Comparison of ENCODE assay signal across 9 mouse cellular contexts in the genomic region with DNA sequence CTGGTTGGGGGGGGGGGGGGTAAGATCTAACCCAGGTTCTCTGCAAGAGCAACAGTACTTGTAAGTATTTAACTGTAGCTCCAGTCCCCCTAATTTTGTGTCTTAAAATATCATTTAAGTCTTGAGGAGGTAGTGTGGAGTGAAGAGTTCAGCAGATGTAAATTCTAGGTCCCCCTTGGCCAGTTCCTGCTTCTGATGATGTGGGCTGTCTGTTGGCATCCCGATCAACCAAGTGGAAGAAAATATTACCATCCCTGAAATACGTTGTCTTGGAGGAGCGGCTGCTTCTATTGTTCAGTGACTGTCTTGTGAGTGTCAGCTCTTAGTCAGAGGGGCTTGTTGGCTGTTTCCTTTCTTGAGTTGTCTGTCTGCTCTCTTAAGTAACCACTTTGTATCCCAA. TPM values are rescaled to one million over a fixed set of nuclear protein-coding genes. Genes with fewer than 3 reads are reported as not detected.
DNase-seq lines count a peak whose midpoint lies in the region; ATAC-seq and TF ChIP-seq lines count a peak whose summit lies in the region.
"Had no signal": no experiment of that assay in that cellular context is flagged by ENCODE, and none has a peak within 500 bp of the region (broad histone marks: within the 10 kb centered on the region; RNA-seq: fewer than 3 reads in every experiment).

No protein-coding gene starts in this region.

- peaks cover 47% of the 10 kb centered on the region for H3K4me1 ChIP-seq in kidney, postnatal 0 days (replicated peaks; ENCODE audit: insufficient read depth, low read length)
- peaks cover 66% of the 10 kb centered on the region for H3K4me1 ChIP-seq in forebrain, embryonic 12.5 days
- H3K4me1 ChIP-seq in limb, embryonic 13.5 days, result peaks cover 67% of the 10 kb centered on the region

- no peaks in the 10 kb centered on the region for H3K9me3 ChIP-seq in kidney, postnatal 0 days (replicated peaks; ENCODE audit: low read length)
- H3K9me3 ChIP-seq in forebrain, embryonic 12.5 days, result no peaks in the 10 kb centered on the region
- no peaks in the 10 kb centered on the region for H3K9me3 ChIP-seq in limb, embryonic 13.5 days

- intact Hi-C loops in left cerebral cortex, postnatal 4 days (cut with DNase I), result loop anchor here (5.0 kb wide), 1 partner anchor 122 kb away; no protein-coding TSS in a partner anchor

- TF ChIP-seq CTCF in kidney, postnatal 0 days (IDR thresholded peaks at IDR 0.05; ENCODE audit: low read depth), result no peak

- no peak overlapping the region for H3K27ac ChIP-seq in kidney, postnatal 0 days
- H3K27ac ChIP-seq in forebrain, embryonic 12.5 days, result no peak overlapping the region
- no peak overlapping the region for H3K27ac ChIP-seq in limb, embryonic 13.5 days

- ATAC-seq in kidney, postnatal 0 days (replicated peaks; ENCODE audit: low FRiP score, low read depth), result no peak
- ATAC-seq in forebrain, embryonic 12.5 days (ENCODE audit: low FRiP score), result no peak
- ATAC-seq in limb, embryonic 13.5 days (ENCODE audit: low FRiP score, low read depth), result no peak
- ATAC-seq in erythroid progenitor cell, adult 5-6 weeks (replicated peaks; ENCODE audit: low FRiP score, poor library complexity, severe bottlenecking), result no peak

- no peak overlapping the region for H3K9ac ChIP-seq in kidney, postnatal 0 days (ENCODE audit: low read depth, low read length)
- H3K9ac ChIP-seq in forebrain, embryonic 12.5 days, result no peak overlapping the region; the same call in 1 of the 2 replicates
- H3K9ac ChIP-seq in limb, embryonic 13.5 days, result no peak overlapping the region

- H3K4me3 ChIP-seq in kidney, postnatal 0 days (replicated peaks; ENCODE audit: low read depth, low read length), result no peak overlapping the region
- H3K4me3 ChIP-seq in forebrain, embryonic 12.5 days (replicated peaks), result peak overlapping the region; percentile 89
- peak overlapping the region; percentile 88 for H3K4me3 ChIP-seq in limb, embryonic 13.5 days

- DNase-seq in kidney, postnatal 0 days (ENCODE audit: low spot score), result no peak
- DNase-seq in kidney, adult 18-20 months, result no peak
- DNase-seq in retina, embryonic 14.5 days (ENCODE audit: low spot score), result peak; percentile 51
- no peak for DNase-seq in left cerebral cortex, postnatal 4 days
- no peak for DNase-seq in kidney, postnatal 4 days

- no peaks in the 10 kb centered on the region for H3K27me3 ChIP-seq in kidney, postnatal 0 days (ENCODE audit: insufficient read depth, low read length)
- H3K27me3 ChIP-seq in forebrain, embryonic 12.5 days, result peaks cover 2% of the 10 kb centered on the region; the same call in 1 of the 2 replicates
- no peaks in the 10 kb centered on the region for H3K27me3 ChIP-seq in limb, embryonic 13.5 days

- H3K4me2 ChIP-seq in kidney, postnatal 0 days (ENCODE audit: low read length), result peak overlapping the region; percentile 88
- peak overlapping the region; percentile 87 for H3K4me2 ChIP-seq in forebrain, embryonic 12.5 days
- peak overlapping the region; percentile 88 for H3K4me2 ChIP-seq in limb, embryonic 13.5 days (replicated peaks)

- 55% methylated on average over 3 of the region's 3 CpGs for WGBS in kidney, postnatal 0 days
- WGBS in forebrain, embryonic 12.5 days, result 43% methylated on average over 3 of the region's 3 CpGs
- WGBS in limb, embryonic 13.5 days, result 71% methylated on average over 3 of the region's 3 CpGs

- no peaks in the 10 kb centered on the region for H3K36me3 ChIP-seq in kidney, postnatal 0 days (ENCODE audit: insufficient read depth, low read length)
- H3K36me3 ChIP-seq in forebrain, embryonic 12.5 days (replicated peaks), result no peaks in the 10 kb centered on the region; the same call in 1 of the 2 replicates
- no peaks in the 10 kb centered on the region for H3K36me3 ChIP-seq in limb, embryonic 13.5 days

RNA-seq across cellular contexts. Expression of a gene that starts 3.2 kb away (rescaled TPM):
- polyA plus RNA-seq in kidney, postnatal 0 days (2015; fragmentation: Nextera tagmentation; extraction: Ambion mirVana), result 444 and 480 TPM in 2 replicates
- polyA plus RNA-seq in forebrain, embryonic 12.5 days (2016; fragmentation: Nextera tagmentation; extraction: Ambion mirVana), result 831 and 838 TPM in 2 replicates
- polyA plus RNA-seq in limb, embryonic 13.5 days (2015; fragmentation: Nextera tagmentation; extraction: Ambion mirVana), result 936 and 944 TPM in 2 replicates
- total RNA-seq in left cerebral cortex, postnatal 4 days (2021), result 100 to 1,000 TPM; 101 to 110 TPM
- 9.7 and 41.1 TPM in 2 replicates for total RNA-seq in erythroid progenitor cell, adult 5-6 weeks (2015; ENCODE audit: low replicate concordance)
- total RNA-seq in erythroid progenitor cell, adult 5-6 weeks (2017; ENCODE audit: low replicate concordance), result 13.6 and 36.1 TPM in 2 replicates
- total RNA-seq: MEL had no signal
